Mouse (Mus musculus) bone marrow macrophage, adult 2 months (primary cell): ENCODE measurements around the gene Zeb2.

Experiments
- CTCF ChIP-seq: IDR thresholded peaks from 2 replicates; pipeline ENCODE4 v1.5.1; 2012; ENCODE audit warnings: low read depth, mild to moderate bottlenecking, low read length, moderate library complexity
- POLR2A ChIP-seq: IDR thresholded peaks from 2 replicates; pipeline ENCODE4 v1.6.1; 2012; ENCODE audit warnings: mild to moderate bottlenecking, low read depth, low read length, borderline replicate concordance

DNA sequence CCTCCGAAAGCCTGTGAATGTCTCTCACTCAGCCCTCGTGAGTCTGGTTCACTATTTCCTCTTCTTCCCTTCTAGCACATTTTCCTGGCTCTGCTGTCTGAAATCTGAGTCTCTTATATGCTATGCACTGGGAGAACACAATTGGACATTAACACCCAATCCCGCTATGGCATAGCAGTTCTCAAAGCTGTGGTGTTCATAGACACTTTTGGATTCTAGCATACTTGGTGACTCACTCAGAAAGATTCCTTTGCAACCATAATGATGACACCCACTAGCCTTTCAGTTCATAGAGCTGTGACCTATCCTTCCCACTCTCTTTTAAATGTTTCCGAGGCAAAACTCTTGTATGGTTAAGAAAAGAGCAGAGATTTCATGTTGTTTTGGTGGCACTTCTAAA is 156.0 kb downstream of the Zeb2 start:
- no peak for TF ChIP-seq CTCF
- TF ChIP-seq POLR2A = no peak
